Comparison of ENCODE assay signal across 8 mouse cellular contexts in genomic region chr2:106693702-106694566, GRCm38 (mm10). TPM values are rescaled to one million over a fixed set of nuclear protein-coding genes. Genes with fewer than 3 reads are reported as not detected.
DNase-seq lines count a peak whose midpoint lies in the region; ATAC-seq and TF ChIP-seq lines count a peak whose summit lies in the region.

No protein-coding gene starts in this region.

- peak overlapping the region; percentile 97 for H3K4me2 ChIP-seq in forebrain, embryonic 11.5 days (ENCODE audit: low read depth, low read length, severe bottlenecking)
- peak overlapping the region; percentile 96 for H3K4me2 ChIP-seq in heart, embryonic 15.5 days
- H3K4me2 ChIP-seq in lung, embryonic 14.5 days = peak overlapping the region; percentile 97

- peak; percentile 79 for DNase-seq in ES-CJ7 (ENCODE audit: low read depth, low spot score)
- DNase-seq in brain, adult 2 months (ENCODE audit: low read depth, low spot score) = peak; percentile 74
- peak; percentile 91 for DNase-seq in forebrain, embryonic 11.5 days (ENCODE audit: low spot score)
- DNase-seq in kidney, postnatal 14 days = peak; percentile 71
- DNase-seq in lung, embryonic 14.5 days = peak; percentile 71
- peak; percentile 54 for DNase-seq in retina, adult 2 months (ENCODE audit: low read depth, low spot score)

- no peaks in the 10 kb centered on the region for H3K36me3 ChIP-seq in forebrain, embryonic 11.5 days (ENCODE audit: control insufficient read depth, insufficient read depth, low read length)
- no peaks in the 10 kb centered on the region for H3K36me3 ChIP-seq in heart, embryonic 15.5 days
- H3K36me3 ChIP-seq in lung, embryonic 14.5 days (ENCODE audit: insufficient read depth) = no peaks in the 10 kb centered on the region

- H3K4me3 ChIP-seq in forebrain, embryonic 11.5 days (ENCODE audit: low read depth, low read length) = peak overlapping the region; percentile 84
- peak overlapping the region; percentile 97 for H3K4me3 ChIP-seq in heart, embryonic 15.5 days
- H3K4me3 ChIP-seq in lung, embryonic 14.5 days (ENCODE audit: low read depth, low read length) = peak overlapping the region; percentile 77

- peaks cover 9% of the 10 kb centered on the region; the same call in 1 of the 2 replicates for H3K4me1 ChIP-seq in forebrain, embryonic 11.5 days (replicated peaks; ENCODE audit: control insufficient read depth, insufficient read depth, low read length)
- H3K4me1 ChIP-seq in heart, embryonic 15.5 days (replicated peaks) = peaks cover 16% of the 10 kb centered on the region; the same call in 1 of the 2 replicates
- peaks cover 11% of the 10 kb centered on the region for H3K4me1 ChIP-seq in lung, embryonic 14.5 days (ENCODE audit: insufficient read depth)

- no peaks in the 10 kb centered on the region for H3K27me3 ChIP-seq in forebrain, embryonic 11.5 days (ENCODE audit: control insufficient read depth, insufficient read depth, low read length)
- H3K27me3 ChIP-seq in heart, embryonic 15.5 days = no peaks in the 10 kb centered on the region
- H3K27me3 ChIP-seq in lung, embryonic 14.5 days (ENCODE audit: insufficient read depth, low read length) = no peaks in the 10 kb centered on the region

- 0% methylated on average over 80 of the region's 91 CpGs for WGBS in forebrain, embryonic 11.5 days
- under 1% methylated on average over 78 of the region's 91 CpGs for WGBS in heart, embryonic 15.5 days
- WGBS in lung, embryonic 14.5 days = under 1% methylated on average over 89 of the region's 91 CpGs

- peak overlapping the region; percentile 98 for H3K27ac ChIP-seq in forebrain, embryonic 11.5 days (ENCODE audit: low read depth, low read length)
- peak overlapping the region; percentile 96 for H3K27ac ChIP-seq in heart, embryonic 15.5 days
- peak overlapping the region; percentile 92 for H3K27ac ChIP-seq in lung, embryonic 14.5 days (ENCODE audit: low read depth)

- ATAC-seq in forebrain, embryonic 11.5 days (replicated peaks; ENCODE audit: low FRiP score) = peak; percentile 81
- ATAC-seq in heart, embryonic 15.5 days (replicated peaks; ENCODE audit: insufficient number of reproducible peaks, insufficient read depth, low FRiP score, low read depth) = peak; percentile 54
- ATAC-seq in lung, embryonic 14.5 days (ENCODE audit: insufficient read depth) = peak; percentile 71
- ATAC-seq in monocyte, adult 5-6 weeks (replicated peaks; ENCODE audit: insufficient number of reproducible peaks, low FRiP score, low TSS enrichment, poor library complexity, severe bottlenecking) = no peak

- TF ChIP-seq CTCF in lung, embryonic 14.5 days (IDR thresholded peaks at IDR 0.05; ENCODE audit: low read depth) = no peak

- no peaks in the 10 kb centered on the region for H3K9me3 ChIP-seq in forebrain, embryonic 11.5 days (ENCODE audit: control insufficient read depth, low read length)
- no peaks in the 10 kb centered on the region for H3K9me3 ChIP-seq in heart, embryonic 15.5 days (replicated peaks)
- H3K9me3 ChIP-seq in lung, embryonic 14.5 days (ENCODE audit: low read depth, low read length) = no peaks in the 10 kb centered on the region

- peak overlapping the region; percentile 98 for H3K9ac ChIP-seq in forebrain, embryonic 11.5 days (ENCODE audit: low read length)
- peak overlapping the region; percentile 91 for H3K9ac ChIP-seq in heart, embryonic 15.5 days
- H3K9ac ChIP-seq in lung, embryonic 14.5 days = peak overlapping the region; percentile 87

RNA-seq across cellular contexts. Expression of gene Mpped2, which starts 0.9 kb away (rescaled TPM):
- 102 and 121 TPM in 2 replicates for polyA plus RNA-seq in forebrain, embryonic 11.5 days (2014; fragmentation: Nextera tagmentation; extraction: Ambion mirVana)
- 43.4 and 57.5 TPM in 2 replicates for polyA plus RNA-seq in heart, embryonic 15.5 days (2015; fragmentation: Nextera tagmentation; extraction: Ambion mirVana)
- polyA plus RNA-seq in lung, embryonic 14.5 days (2014; fragmentation: Nextera tagmentation; extraction: Ambion mirVana) = 31.1 and 33.3 TPM in 2 replicates
- not detected in 3 replicates for total RNA-seq in monocyte, adult 5-6 weeks (2017)
